Mouse (Mus musculus) myocyte (in vitro differentiated cells): ENCODE measurements at regions not wholly inside any gene's neighbourhood (a gene's known extent, or its start where the extent isn't known, plus 50 kb on each side); places are given as distances from the start of the nearest gene placed in this dataset.

Experiments
- CEBPB ChIP-seq: IDR thresholded peaks from 2 replicates; pipeline ENCODE4 v1.6.1; 2011; ENCODE audit warnings: mild to moderate bottlenecking, moderate library complexity; ENCODE audit not compliant: poor library complexity, insufficient read depth, severe bottlenecking
- POLR2A ChIP-seq: IDR thresholded peaks from one replicate; pipeline ENCODE4 v1.6.1; 2011; ENCODE audit warnings: low read depth, mild to moderate bottlenecking, control low read depth, moderate library complexity; ENCODE audit not compliant: insufficient read length
- POLR2AphosphoS2 ChIP-seq: IDR thresholded peaks from one replicate; pipeline ENCODE4 v1.6.1; 2011; ENCODE audit warnings: low read depth, control low read depth; ENCODE audit not compliant: insufficient read length
- SRF ChIP-seq: IDR thresholded peaks from one replicate; pipeline ENCODE4 v1.6.1; 2011; ENCODE audit warnings: low read depth; ENCODE audit not compliant: control insufficient read depth, insufficient read length
- USF1 ChIP-seq: IDR thresholded peaks from one replicate; pipeline ENCODE4 v1.6.1; 2011; ENCODE audit warnings: low read depth, mild to moderate bottlenecking, control low read depth, moderate library complexity

DNA sequence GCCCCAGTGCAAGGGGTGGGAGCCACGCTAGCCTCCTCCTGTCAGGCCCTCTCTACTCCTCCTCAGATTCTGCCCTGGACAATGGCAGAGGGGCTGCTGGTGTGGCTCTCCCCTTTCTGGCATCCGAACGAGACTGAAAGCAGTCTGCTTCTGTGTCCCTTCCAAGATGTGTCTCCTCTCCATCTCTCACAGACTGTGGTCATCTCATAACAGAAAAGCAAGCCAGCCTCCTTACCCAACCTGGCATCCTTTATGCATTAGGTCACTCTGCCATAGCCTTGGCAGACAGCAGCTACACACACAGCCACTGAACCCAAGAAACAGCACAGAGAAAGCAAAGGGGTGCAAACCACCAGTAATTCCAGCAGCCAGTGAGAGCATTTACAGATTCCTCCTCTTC is 213.2 kb downstream of the Mroh4 start:
- TF ChIP-seq POLR2AphosphoS2 (no peak), USF1 (no peak), POLR2A (no peak), SRF (no peak), CEBPB (no peak)
